Mouse (Mus musculus): ENCODE data around the gene Bach1.
"Not testable (repeated sequence)": the region's sequence is repeated elsewhere in the genome, so short reads cannot be mapped to it uniquely, and the experiment has no call there.

Bach1 gene

DNA sequence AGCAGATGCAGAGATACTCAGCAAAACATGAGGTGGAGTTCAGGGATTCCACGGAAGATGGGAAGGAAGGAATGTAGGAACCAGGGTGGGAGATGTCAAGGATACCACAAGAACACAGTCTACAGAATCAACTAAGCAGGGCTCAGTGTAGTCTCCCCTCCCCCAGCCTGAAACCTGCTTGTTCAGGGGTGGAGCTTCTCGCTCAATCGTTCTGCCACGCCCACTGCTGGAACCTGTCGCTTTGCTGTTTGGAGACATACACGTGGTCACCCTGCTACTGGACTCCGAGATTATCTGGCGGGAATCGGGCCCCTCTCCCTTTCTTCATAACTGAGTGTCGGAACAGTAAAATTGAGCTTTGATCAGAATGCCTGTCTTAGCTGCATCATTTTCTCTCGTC is 20.1 kb upstream of the Bach1 start:
- no peak for ATAC-seq (ENCODE audit: insufficient number of reproducible peaks, low FRiP score, low TSS enrichment)

GRCm38 (mm10) chr16:87680912-87681634 is 17.7 kb upstream of the Bach1 start:
- no peak for ATAC-seq (ENCODE audit: insufficient number of reproducible peaks, low FRiP score, low TSS enrichment)

DNA sequence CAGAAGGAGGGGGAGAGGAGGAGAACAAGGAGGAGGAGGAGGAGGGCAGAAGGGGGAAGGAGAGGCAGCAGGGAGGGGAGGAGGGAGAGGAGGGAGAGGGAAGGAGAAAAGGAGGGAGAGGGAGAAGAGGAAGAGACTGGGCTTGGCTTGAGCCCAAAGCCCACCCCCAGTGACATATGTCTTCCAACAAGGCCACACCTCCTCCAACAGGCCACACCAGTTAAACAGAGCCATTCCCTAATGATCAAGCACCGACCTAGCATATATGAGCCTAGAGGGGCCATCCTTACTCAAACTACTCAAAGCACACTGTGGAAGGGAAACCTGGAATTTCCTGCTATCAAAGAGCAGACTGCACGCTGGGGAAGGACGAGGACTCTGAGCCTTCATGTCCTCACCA is 16.9 kb upstream of the Bach1 start:
- ATAC-seq (ENCODE audit: insufficient number of reproducible peaks, low FRiP score, low TSS enrichment), result no peak

DNA sequence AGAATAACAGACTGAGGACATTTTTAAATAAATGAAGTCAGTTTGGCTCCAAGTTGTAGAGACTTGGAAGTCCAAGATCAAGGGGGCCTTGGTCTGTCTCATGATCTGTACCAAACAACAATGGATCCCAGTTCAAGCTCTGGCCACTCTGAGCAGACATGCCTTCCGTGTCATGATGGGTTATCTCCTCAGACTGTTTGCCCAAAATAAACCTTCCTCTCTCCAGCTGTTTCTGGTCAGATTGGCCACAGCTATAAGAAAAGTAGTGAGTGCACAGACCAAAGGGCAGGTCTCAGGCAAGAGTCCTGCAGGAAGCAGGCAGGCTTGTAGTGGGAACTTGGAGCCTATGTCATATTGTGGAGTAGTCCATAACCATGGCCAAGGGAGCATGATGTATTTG is 12.3 kb upstream of the Bach1 start:
- no peak for ATAC-seq (ENCODE audit: insufficient number of reproducible peaks, low FRiP score, low TSS enrichment)

GRCm38 (mm10) chr16:87687346-87687745 is 11.4 kb upstream of the Bach1 start:
- no peak for ATAC-seq (ENCODE audit: insufficient number of reproducible peaks, low FRiP score, low TSS enrichment)

DNA sequence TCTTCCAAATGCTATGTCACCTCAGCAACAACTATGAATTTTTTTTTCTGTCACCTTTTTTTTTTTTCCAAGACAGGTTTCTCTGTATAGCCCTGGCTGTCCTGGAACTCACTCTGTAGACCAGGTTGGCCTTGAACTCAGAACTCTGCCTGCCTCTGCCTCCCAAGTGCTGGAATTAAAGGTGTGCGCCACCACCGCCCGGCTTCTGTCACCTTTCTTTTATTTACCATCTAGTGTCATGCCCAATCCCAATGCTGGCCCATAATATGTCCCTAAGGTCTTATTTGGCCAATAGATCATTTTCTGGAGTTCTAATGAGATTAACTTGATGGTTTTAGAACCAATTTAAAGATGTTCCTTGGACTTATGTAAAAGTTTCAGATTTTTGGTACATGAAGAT is 10.4 kb upstream of the Bach1 start:
- ATAC-seq (ENCODE audit: insufficient number of reproducible peaks, low FRiP score, low TSS enrichment), result not testable (repeated sequence)

DNA sequence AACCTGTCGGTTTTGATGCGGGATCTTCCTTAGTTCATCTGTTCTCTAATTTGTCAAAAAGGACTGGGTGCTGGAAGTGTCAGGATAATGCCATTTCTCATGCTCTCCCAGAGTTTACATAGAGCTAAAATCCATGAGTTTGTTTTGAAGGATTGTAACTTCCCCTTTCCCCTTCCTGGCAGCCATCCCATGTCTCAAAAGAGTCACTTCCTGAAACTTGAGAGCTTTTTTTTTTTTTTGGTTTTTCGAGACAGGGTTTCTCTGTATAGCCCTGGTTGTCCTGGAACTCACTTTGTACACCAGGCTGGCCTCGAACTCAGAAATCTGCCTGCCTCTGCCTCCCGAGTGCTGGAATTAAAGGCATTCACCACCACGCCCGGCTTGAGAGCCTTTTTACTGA is 9.9 kb upstream of the Bach1 start:
- not testable (repeated sequence) for ATAC-seq (ENCODE audit: insufficient number of reproducible peaks, low FRiP score, low TSS enrichment)

DNA sequence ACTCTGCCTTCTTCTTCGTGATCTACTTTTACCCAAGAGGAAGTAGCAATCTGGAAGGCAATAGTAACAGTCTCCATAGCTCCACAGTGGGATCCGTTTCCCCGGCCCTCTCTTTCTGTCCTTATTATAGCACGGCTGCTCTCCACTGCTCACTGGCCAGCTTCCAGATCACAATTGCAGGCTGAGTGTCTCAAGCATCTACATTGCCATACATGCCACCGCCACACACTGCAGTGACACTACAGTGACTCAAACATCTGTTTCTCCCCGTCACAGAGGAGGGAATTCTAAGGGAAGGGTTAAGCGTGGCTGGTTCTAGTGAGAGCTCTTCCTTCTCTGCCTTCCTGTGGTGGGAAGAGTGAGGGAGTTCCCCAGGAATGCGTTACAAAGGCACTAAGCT is 9.5 kb upstream of the Bach1 start:
- ATAC-seq (ENCODE audit: insufficient number of reproducible peaks, low FRiP score, low TSS enrichment), result no peak

DNA sequence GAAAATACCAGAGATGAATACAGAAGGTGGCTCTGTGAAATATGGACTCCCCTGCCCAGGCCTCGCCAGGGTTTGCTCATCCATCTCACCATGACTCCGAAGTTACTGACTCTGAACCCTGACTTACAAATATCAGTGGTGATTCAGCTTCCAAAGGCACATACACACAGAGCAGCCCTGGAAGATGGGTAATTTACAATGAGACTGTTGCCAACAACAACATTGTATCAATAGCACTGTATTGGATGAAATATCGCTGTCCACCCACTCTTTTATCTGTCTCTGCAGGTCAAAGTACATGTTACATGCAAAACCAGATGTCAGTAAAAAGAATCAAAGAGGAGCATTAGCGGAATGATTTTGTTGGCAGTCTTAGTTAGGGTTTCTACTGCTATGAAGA is 8.2 kb upstream of the Bach1 start:
- no peak for ATAC-seq (ENCODE audit: insufficient number of reproducible peaks, low FRiP score, low TSS enrichment)

- no peak for ATAC-seq (ENCODE audit: insufficient number of reproducible peaks, low FRiP score, low TSS enrichment)
These were observed 7.6 kb upstream of the Bach1 start for GRCm38 (mm10) chr16:87691102-87691501.

- ATAC-seq (ENCODE audit: insufficient number of reproducible peaks, low FRiP score, low TSS enrichment), result no peak
These were observed 6.2 kb upstream of the Bach1 start for GRCm38 (mm10) chr16:87692591-87692990.

DNA sequence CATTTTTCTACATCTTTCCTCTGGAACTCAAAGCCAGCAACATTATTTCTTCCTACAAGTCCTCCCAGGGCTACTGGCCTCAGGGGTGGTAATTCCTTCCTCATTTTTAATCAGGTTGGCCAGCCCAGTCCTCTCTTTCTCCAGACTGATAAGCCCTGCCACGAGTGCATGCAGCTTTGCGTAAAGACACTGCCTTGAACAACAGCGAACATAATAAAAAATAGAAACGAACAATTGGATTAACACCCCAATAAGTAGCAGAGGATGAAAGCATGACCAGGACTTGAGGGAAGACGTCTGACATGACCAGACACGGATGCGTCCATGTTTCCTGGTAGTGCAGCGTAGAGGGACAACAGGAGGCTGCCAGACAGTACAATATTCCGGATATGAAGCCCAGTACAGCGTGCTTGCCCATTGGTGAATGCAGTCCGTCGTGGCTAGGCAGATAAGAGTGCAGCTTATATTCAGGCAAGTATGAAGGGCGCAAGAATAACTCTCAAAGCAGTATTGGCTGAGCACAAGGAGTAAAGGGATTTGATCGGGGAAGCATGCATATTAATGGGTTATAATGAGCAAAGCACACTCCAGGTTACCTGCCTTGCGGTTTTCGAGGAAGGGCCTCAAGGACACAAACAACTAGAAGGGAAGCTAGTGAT is 909 bp upstream of the Bach1 start:
- ATAC-seq (ENCODE audit: insufficient number of reproducible peaks, low FRiP score, low TSS enrichment), result no peak

GRCm38 (mm10) chr16:87699306-87699692 is 554 bp downstream of the Bach1 start:
- ATAC-seq (ENCODE audit: insufficient number of reproducible peaks, low FRiP score, low TSS enrichment), result peak; percentile 38

DNA sequence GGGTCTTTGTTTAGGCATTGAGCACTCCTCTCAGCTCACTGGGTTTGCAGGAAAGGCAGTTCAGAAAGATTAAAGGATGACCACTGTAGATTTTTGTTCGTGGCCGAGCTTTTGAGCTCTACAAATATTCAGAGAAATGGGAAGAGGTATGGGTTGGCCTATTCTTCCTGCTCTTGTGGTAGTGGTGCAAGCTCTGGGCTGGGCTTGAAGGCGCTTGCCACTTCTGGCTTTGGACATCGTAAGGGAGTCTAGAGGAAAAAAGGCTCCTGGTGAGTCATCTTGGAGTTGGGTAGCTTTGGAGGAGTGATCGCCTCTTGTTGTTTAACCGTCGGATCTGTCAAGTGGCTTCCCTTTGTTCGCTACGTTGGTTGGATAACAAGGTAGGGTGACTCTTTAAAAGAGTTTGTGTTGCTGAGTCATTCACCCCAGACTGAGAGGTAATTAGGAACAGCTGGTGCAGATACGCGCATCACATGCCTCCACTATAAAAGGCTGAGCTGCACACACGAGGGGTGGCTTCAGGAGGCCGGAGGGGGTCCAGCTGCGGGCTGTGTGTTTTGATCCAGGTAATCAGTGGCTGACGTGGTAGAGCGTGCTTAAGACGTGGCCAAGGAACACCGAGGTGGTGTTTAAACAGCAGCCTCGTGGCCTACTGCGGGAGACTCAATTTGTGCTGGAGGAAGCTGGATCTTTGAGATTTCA is 1.1 kb downstream of the Bach1 start:
- ATAC-seq (ENCODE audit: insufficient number of reproducible peaks, low FRiP score, low TSS enrichment), result no peak

DNA sequence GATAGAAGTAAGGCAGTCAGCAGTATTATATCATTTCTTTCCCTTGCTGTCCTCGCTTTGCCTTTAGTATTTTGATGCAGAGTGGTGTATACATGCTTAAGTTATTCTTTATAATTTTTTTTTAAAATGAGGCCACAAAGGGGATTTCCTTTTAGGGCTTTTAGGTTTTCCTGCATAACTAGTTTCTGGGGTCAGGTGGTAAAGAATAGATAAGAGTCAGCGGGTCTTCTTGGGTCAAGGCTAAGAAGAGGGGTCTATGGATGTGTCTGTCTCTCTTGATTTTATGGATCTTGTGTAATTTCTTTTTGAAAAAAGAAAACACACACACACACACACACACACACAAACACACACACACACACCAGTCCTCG is 1.6 kb downstream of the Bach1 start:
- ATAC-seq (ENCODE audit: insufficient number of reproducible peaks, low FRiP score, low TSS enrichment), result no peak

- ATAC-seq (ENCODE audit: insufficient number of reproducible peaks, low FRiP score, low TSS enrichment), result no peak
These were observed 3.1 kb downstream of the Bach1 start for GRCm38 (mm10) chr16:87701891-87702290.

DNA sequence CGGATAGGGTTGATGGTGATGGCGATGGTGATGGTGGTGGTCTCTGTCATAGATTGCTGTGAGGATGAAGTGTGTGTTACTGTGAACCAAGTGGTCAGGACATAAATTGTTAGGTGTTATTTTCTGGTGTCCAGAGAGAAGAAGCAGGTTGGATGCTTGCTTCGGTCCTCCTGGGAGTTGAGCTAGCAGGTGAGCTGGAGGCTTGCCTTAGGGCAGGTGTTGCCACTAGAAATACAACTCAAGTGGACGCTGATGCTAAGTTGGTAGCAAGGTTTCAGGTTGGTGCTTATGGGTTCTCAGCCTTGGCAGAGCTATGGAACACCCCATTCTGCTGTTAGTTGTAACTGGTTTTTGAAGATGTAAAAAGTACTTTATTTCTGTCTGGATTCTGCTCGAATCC is 4.1 kb downstream of the Bach1 start:
- ATAC-seq (ENCODE audit: insufficient number of reproducible peaks, low FRiP score, low TSS enrichment), result no peak

DNA sequence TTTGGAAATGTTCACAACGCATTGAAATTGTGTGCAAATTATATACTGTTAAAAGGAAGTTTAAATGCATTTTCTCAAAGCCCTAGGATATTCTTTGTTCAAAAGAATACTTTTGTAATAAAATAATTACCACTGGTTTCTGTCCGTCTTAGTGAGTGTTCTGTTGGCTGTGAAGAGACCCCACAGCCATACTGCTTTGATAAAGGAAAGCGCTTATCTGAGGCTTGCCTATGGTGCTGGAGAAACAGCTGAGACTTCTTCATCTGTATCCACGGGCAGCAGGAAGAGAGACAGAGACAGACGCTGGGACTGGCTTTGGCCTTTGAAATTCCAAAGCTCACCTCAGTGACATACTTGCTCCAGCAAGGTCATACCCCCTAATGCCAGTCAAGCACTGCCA is 5.5 kb downstream of the Bach1 start:
- no peak for ATAC-seq (ENCODE audit: insufficient number of reproducible peaks, low FRiP score, low TSS enrichment)

GRCm38 (mm10) chr16:87705892-87706589 is 7.3 kb downstream of the Bach1 start:
- 0 out of 2 replicates have a peak, but pooled peaks have one; percentile 28 for ATAC-seq (ENCODE audit: insufficient number of reproducible peaks, low FRiP score, low TSS enrichment)

DNA sequence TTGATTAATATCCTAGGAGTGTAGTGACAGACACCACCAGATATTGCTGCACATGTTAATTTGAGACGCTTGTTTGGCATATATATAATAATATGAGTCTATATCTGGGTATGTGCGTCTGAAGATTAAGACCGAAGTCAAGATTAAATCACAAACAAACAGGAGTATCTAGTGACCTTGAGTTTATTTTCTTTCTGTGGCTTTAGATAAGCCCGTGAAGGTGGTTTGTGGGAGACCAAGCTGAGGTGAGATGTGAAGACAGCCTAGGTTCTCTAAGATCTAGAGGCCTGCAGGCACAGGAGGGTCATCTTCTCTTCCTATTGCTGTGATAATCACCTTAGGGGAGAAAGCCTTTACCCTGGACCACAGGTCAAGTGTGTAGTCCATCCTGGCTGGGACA is 8.6 kb downstream of the Bach1 start:
- ATAC-seq (ENCODE audit: insufficient number of reproducible peaks, low FRiP score, low TSS enrichment), result no peak

GRCm38 (mm10) chr16:87708570-87708969 is 9.8 kb downstream of the Bach1 start:
- no peak for ATAC-seq (ENCODE audit: insufficient number of reproducible peaks, low FRiP score, low TSS enrichment)

Measured in cerebellum, adult (tissue).